Mouse (Mus musculus) lung, postnatal 0 days (tissue): ENCODE data around the gene Prickle2.

Source experiments
- CTCF ChIP-seq: IDR thresholded peaks from 2 replicates; pipeline ENCODE4 v1.5.1; 2016; ENCODE audit warnings: antibody characterized with exemption, mild to moderate bottlenecking
- EP300 ChIP-seq: IDR thresholded peaks from 2 replicates; pipeline ENCODE4 v1.6.1; 2016; ENCODE audit warnings: antibody characterized with exemption, mild to moderate bottlenecking, control low read depth

- TF ChIP-seq EP300 (no peak), CTCF (no peak)
Measured at GRCm38 (mm10) chr6:92427406-92428171, 278.4 kb downstream of the Prickle2 start.
